Mouse (Mus musculus) spleen, postnatal 10 days (tissue): ENCODE measurements around the gene Gxylt2.

Experiments
- DNase-seq, 2 experiments: peaks; one replicate each; pipeline ENCODE4 v3.0.0; 2021 to 2022; ENCODE audit warnings: low spot score in 2 of 2

Gene Gxylt2

GRCm38 (mm10) chr6:100704574-100705365, at the start of gene Gxylt2:
Gxylt2 (plus strand) TSS chr6:100704734.
- DNase-seq, result no peak

GRCm38 (mm10) chr6:100660395-100660794, 44.1 kb upstream of the Gxylt2 start:
- DNase-seq, result no peak

GRCm38 (mm10) chr6:100662224-100662623, 42.3 kb upstream of the Gxylt2 start:
- no peak for DNase-seq

DNA sequence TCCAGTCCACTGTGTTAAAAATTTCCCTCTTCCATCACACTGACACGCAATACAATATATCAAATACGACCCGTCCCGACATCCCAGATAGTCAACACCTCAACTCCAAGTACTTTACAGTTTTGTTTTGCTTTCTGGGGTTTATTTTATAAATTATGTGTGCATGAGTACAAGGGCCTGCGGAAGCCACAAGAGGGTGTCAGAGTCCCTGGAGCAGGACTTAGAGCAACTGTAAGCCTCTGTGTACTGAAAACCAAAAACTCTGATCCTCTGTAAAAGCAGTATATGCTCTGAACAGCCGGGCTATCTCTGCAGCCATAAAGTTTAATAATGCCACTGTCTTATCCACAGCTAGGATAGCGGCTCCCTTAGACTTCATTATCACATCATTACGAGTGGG, 36.9 kb upstream of the Gxylt2 start:
- no peak for DNase-seq

DNA sequence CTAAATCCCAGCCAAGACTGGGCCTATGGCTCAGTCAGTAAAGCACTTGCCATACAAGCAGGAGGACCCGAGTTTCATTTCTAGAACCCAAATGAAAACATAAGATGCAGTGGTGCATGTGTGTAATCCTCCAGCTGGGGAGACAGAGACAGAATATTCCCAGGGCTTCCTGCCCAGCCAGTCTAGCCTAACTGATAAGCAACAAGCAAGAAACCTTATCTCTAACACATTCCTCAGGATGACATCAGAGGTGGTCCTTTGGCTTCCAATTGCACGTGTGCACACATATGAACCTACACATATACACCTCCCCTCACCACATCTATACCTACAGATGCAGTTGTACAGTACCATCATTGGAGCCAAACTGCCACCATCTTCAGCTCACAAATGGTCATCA, 35.7 kb upstream of the Gxylt2 start:
- no peak for DNase-seq

- peak in 1 of 2 experiments; percentile 55 for DNase-seq
Observed at GRCm38 (mm10) chr6:100670370-100670841, 34.1 kb upstream of the Gxylt2 start.

- peak; percentile 75 to 91 for DNase-seq
Observed at GRCm38 (mm10) chr6:100670880-100671344, 33.6 kb upstream of the Gxylt2 start, which contains the start of gene Shq1. Shq1 (minus strand) TSS chr6:100671157.

DNA sequence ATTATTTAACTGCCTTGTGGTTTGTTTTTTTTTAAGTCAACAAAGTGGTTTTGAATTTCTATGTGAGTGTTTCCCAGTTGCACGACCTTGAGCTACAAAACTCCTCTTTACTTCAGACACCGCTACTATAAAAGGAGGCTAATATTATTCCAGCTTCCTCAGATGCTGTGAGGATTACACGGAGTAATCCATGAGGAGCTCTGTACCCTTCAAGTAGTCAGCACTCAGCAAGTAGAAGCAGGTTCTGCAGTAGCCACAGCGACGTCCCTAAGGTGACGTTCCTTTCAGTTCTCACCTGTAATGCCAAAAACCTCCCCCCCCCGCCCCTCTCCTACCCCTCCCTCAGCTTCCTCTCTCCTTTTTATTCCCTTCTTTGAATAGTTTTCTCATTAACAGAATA, 33.1 kb upstream of the Gxylt2 start:
- DNase-seq, result no peak

- no peak for DNase-seq
Observed at GRCm38 (mm10) chr6:100674974-100675373, 29.6 kb upstream of the Gxylt2 start.

DNA sequence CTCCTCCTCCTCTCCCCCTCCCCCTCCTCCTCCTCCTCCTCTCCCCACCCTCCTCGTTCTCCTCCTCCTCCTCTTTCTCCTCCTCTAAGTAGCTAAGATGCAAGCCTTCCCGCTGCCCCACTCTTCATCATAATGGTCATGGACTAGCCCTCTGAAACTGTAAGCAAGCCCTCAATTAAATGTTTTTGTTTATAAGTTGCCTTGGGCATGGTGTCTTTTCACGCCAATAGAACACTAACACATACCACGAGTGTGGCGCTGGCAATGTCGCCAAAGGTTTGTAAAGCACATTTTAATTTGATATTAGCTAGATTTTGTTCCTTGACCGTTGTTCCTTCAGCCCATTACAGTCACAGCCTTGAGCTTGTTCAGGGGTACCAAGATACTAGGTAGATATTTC, 28.1 kb upstream of the Gxylt2 start:
- DNase-seq, result no peak

- no peak for DNase-seq
Observed at GRCm38 (mm10) chr6:100678636-100679035, 25.9 kb upstream of the Gxylt2 start.

DNA sequence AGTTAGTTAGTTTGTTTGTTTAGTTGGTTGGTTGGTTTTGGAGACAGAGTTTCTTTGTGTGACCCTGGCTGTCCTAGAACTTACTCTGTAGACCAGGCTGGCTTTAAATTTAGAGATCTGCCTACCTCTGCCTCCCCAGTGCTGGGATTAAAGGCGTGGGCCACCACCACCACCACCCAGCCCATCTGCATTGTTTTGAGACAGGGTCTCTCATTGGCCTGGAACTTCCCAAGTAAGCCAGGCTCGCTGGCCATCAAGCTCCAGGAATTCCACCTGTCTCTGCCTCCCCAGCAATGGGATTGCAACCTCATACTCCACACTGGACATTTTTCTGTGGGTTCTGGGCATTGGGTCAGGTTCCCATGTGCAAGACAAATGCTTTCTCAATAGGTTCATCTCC, 18.2 kb upstream of the Gxylt2 start:
- DNase-seq, result no peak

GRCm38 (mm10) chr6:100699986-100700385, 4.5 kb upstream of the Gxylt2 start:
- no peak for DNase-seq

DNA sequence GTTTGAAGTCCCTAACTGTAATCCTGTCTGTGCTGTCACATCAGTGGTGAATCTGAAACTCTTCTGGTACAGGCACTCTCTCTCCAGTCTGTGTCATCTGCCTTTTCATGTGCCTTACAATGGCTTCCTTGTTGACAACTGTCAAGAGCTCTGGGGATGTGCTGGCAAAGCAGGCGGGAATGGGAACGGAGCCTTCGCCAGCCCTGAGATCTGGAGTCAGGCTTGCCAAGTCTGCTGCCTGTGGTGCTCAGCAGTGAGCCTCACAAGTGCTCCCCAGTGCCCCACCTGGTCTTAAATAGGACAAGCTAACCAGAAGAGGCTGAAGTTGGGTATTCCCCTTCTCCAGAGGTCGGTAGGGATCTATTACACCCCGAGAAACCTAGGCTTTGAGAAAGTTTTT, 3.8 kb upstream of the Gxylt2 start:
- DNase-seq, result no peak

DNA sequence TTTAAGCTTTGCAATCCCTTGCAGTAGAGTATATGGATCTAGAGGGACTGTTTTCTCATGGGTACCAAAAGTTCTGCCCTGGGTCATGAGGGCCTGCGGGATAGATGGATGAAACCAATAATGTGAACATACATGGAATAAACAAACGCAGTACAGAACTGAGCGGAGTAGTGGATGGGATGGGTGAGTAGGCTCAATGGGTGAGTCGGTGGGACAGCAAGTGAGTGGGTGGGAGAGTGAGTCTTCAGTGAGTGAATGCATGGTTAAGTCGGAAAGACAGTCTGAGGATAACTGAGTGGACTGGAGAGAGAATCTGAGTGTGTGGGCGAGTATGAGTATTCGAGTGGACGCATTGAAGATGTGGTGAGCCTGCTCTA, 349 bp upstream of the Gxylt2 start:
- DNase-seq, result no peak

DNA sequence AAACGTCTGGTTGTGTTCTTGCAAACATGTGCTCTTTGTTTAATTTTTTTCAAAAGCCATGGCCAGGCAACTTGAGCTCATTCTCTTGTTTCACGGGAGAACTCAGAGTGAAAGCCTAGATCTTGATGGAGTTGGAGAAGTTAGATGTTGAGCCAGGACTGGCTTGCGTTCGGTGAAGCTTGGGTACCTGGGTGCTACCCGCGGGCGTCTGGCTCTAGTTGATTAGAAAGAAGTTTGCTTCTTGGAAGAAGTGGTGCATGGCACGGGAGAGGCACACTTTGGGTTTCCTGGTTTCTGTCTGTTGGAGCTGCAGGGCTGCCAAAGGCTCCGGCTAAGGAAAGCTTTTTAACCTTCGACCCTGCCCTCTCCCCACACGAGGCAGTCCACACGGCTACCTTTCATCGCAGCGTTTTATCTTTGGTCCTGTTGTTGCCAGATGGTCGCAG, 855 bp downstream of the Gxylt2 start:
- no peak for DNase-seq

DNA sequence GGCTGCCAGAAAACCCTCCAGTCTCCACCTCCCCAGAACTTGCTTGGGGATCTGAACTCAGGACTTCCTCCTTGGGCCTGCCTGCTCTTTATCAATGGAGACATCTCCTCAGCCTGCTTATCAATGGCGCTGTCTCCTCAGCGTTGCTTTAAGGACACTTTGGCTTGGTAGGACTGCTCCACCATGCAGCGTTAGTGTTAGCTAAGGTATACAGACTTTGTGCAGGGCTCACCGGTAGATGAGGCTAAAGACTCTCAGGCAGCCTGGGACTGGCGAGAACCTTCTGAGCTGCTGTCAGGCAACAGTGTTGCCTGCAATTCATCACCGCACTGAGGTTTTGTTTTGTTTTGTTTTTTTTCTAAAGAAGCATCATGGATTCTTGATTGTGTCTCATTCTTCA, 2.3 kb downstream of the Gxylt2 start:
- DNase-seq, result no peak

DNA sequence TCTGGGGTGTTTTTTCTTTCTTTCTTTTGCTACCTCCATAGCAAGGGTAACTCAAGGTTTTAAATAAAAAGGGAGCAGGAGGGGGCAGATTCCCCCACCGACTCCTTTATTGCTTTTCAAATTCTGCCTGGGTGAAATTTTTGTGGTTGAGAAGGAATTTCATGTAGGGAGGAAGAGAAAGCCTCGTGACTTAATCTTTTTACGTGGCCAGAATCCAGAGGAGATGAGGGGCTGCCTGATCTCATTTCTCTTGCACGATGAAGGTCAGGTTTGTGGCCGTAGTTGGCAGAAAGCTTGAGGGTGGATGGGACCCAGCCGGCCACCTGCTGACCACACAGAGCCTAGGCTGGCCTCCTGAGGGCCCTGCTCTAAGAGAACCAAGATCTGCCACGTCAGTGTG, 3.0 kb downstream of the Gxylt2 start:
- no peak for DNase-seq

DNA sequence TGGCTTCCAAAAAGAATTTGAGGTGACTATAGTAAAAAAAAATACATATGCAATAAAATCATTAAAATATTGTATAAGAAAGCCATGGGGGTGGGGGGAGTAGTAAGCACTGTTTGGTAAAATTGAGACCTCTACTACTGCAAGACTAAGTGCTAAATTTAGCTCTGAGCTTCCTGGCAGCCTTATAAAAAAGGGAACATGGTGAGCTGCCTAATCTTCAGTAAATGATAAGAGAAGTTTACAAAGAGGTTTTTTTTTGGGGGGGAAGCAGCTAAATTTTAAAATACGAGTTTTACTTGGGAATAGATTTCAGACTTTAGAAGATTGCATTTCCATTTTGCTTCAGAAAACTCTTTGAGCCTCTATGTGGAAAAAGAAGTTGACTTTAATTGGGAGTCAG, 3.7 kb downstream of the Gxylt2 start:
- no peak for DNase-seq

DNA sequence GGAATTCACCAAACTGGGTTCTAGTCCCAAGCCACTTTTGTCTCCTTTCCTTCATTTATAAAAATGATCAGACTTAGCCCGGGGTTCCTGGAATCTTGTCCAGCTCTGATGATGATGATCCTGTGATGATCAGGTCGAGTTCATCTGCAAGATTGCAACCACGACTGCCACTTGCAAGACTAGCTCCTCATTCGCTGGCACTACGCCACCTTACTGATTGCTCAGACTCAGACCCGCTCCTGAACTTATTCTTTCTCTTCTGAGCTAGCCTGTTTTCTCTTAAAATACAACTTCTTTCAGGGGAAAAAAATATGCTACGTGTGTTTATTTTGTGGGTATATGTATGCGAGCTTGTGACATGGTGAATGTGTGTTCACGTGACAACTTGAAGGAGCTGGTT, 4.5 kb downstream of the Gxylt2 start:
- DNase-seq, result no peak

DNA sequence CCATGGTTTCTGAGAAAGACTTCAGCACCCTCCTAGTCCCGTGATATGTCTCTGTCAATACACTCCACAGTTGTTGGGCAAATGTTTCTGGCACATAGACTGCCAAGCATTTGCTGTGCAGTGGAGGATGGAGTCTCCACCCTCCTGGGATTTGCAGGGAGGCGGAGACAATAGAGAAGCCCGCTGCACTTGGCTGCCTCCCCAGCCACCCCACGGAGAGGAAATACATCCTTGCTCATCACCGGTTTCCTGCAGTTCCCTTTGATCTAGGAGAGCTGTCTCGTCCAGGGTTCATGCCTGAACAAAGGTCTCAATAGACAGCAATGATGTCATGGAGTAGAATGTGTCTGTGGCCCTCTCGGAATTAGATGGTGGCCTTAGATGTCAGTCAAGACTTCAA, 4.9 kb downstream of the Gxylt2 start:
- no peak for DNase-seq

GRCm38 (mm10) chr6:100710170-100710569, 5.6 kb downstream of the Gxylt2 start:
- DNase-seq, result no peak

DNA sequence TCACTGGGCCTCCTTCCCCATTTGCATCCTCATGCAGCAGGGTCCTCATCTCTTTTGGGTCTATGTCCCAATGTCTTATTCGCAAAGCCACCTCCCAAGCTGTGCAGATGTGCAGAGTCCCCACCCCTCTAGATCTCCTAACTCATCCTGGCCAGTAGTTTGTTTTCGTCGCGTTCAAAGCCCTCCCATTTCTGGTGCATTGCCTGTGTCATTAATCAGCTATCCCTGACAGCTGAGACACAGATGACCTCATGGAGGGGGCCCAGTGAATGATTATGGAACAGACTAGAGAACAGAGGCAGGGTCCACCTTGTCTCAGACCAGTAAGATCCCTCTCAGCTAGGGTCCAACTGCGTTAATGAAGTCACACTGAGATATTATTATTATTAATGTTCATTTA, 6.3 kb downstream of the Gxylt2 start:
- DNase-seq, result no peak
